Mouse (Mus musculus) myocyte (in vitro differentiated cells): Measurements from ENCODE around the gene Psrc1.

Source experiments
- CEBPB ChIP-seq: IDR thresholded peaks from 2 replicates; pipeline ENCODE4 v1.6.1; 2011; ENCODE audit warnings: mild to moderate bottlenecking, moderate library complexity; ENCODE audit not compliant: poor library complexity, insufficient read depth, severe bottlenecking
- E2F4 ChIP-seq: IDR thresholded peaks from one replicate; pipeline ENCODE4 v1.6.1; 2011; ENCODE audit warnings: mild to moderate bottlenecking, control low read depth, moderate library complexity; ENCODE audit not compliant: insufficient read depth
- MAX ChIP-seq: IDR thresholded peaks from one replicate; pipeline ENCODE4 v1.6.1; 2011; ENCODE audit warnings: low read depth, mild to moderate bottlenecking, control low read depth
- MYOD1 ChIP-seq, 3 experiments: IDR thresholded peaks; one replicate each; pipeline ENCODE4 v1.6.1; 2011; ENCODE audit warnings: control low read depth in 2 of 3, low read depth in 2 of 3, mild to moderate bottlenecking in 2 of 3, moderate library complexity in 1 of 3; ENCODE audit not compliant: insufficient read length in 2 of 3, control insufficient read depth in 1 of 3
- MYOG ChIP-seq, 3 experiments: IDR thresholded peaks; one replicate each; pipeline ENCODE4 v1.6.1; 2011; ENCODE audit warnings: control low read depth in 2 of 3, low read depth in 2 of 3, mild to moderate bottlenecking in 2 of 3; ENCODE audit not compliant: insufficient read length in 2 of 3, control insufficient read depth in 1 of 3, insufficient read depth in 1 of 3
- POLR2A ChIP-seq: IDR thresholded peaks from one replicate; pipeline ENCODE4 v1.6.1; 2011; ENCODE audit warnings: low read depth, mild to moderate bottlenecking, control low read depth, moderate library complexity; ENCODE audit not compliant: insufficient read length
- POLR2AphosphoS2 ChIP-seq: IDR thresholded peaks from one replicate; pipeline ENCODE4 v1.6.1; 2011; ENCODE audit warnings: low read depth, control low read depth; ENCODE audit not compliant: insufficient read length
- SRF ChIP-seq: IDR thresholded peaks from one replicate; pipeline ENCODE4 v1.6.1; 2011; ENCODE audit warnings: low read depth; ENCODE audit not compliant: control insufficient read depth, insufficient read length
- TCF12 ChIP-seq: IDR thresholded peaks from one replicate; pipeline ENCODE4 v1.6.1; 2011; ENCODE audit warnings: mild to moderate bottlenecking, control low read depth; ENCODE audit not compliant: poor library complexity, insufficient read depth, severe bottlenecking
- TCF3 ChIP-seq: IDR thresholded peaks from one replicate; pipeline ENCODE4 v1.6.1; 2011; ENCODE audit warnings: low read depth, control low read depth; ENCODE audit not compliant: insufficient read length

GRCm38 (mm10) chr3:108402528-108402920, 18.9 kb downstream of the Psrc1 start:
- TF ChIP-seq POLR2A (no peak), TCF3 (no peak), SRF (no peak), E2F4 (no peak), CEBPB (no peak), MYOD1 (IDR thresholded peaks at IDR 0.05; ENCODE audit: control insufficient read depth in 1 of 3, insufficient read length in 2 of 3, low read depth in 2 of 3) (no peak), MAX (no peak), POLR2AphosphoS2 (no peak), TCF12 (no peak), MYOG (IDR thresholded peaks at IDR 0.05; ENCODE audit: control insufficient read depth in 1 of 3, insufficient read depth in 1 of 3, insufficient read length in 2 of 3, low read depth in 2 of 3) (no peak)
